Comparison of ENCODE assay signal across 8 mouse cellular contexts in the genomic region with DNA sequence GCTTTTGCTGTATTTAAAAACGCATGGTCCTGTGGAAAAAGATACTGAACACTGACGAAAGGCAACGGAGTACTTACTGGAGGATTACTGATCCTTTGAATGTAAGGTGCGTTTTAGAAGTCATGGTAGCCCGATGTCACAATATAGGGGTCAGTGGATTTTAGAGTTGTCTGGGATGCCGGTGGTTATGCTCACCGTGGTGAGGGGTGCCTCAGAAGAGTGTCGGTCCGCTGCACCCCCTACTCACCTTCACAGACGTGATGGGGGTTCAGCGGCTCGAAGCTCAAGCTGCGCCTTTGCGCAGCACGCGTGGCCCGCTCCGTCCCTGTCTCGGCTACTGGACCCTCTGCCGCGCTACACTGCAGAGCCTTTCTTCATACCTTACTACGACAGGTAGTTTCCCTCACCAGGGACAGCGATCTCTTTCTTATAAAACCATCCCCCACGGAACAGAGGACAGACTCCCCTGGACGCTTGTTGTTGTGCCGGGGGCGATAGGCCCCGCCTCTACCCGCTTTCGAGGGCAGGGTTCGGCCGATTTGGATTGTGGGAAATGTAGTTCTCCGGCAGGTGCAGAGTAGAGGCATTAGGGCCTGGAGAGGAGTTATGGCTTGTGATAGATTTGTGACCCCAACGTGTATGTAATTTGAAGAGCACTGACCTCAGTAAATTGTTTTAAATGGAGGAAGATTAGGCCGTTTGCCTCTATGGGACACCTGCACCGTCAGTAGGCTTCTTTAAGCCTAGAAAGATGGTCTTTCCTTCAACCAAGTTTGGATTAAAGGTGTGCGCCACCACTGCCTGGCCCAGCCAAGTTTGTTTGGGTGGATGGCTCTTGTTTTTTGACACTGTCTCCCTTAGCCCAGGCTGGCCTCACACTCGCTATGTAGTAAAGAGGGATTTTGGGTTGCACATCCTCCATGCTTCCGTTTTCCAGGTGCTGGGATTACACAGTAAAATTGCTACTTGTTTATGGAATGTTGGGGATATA. TPM values are rescaled to one million over a fixed set of nuclear protein-coding genes. Genes with fewer than 3 reads are reported as not detected.
A peak's percentile ranks its signal among the peaks of the same experiment; 100 is the strongest.
DNase-seq lines count a peak whose midpoint lies in the region; ATAC-seq lines count a peak whose summit lies in the region.

A gene (minus strand): TSS at position 516 of the 991 bp plus-strand sequence.

- H3K27me3 ChIP-seq in hindbrain, embryonic 11.5 days (ENCODE audit: control insufficient read depth, insufficient read depth, low read length): 0 out of 2 replicates have a peak, but pooled peaks cover 2% of the 10 kb centered on the region

- ATAC-seq in hindbrain, embryonic 11.5 days (ENCODE audit: low FRiP score): peak; percentile 94

- no peaks in the 10 kb centered on the region for H3K9me3 ChIP-seq in hindbrain, embryonic 11.5 days (ENCODE audit: control insufficient read depth, low read length)

- H3K36me3 ChIP-seq in hindbrain, embryonic 11.5 days (ENCODE audit: control insufficient read depth, insufficient read depth, low read length): peaks cover 4% of the 10 kb centered on the region; the same call in 1 of the 2 replicates

- no peak within 1 kb of the TSS for H3K27ac ChIP-seq in hindbrain, embryonic 11.5 days (ENCODE audit: low read depth, low read length)

- peak within 1 kb of the TSS; percentile 76 for H3K9ac ChIP-seq in hindbrain, embryonic 11.5 days (ENCODE audit: low read depth, low read length)

- peak; percentile 72 for DNase-seq in Muller cell, postnatal 12 days (ENCODE audit: inconsistent ontology term)
- peak; percentile 89 for DNase-seq in cerebellum, adult 9-11 months
- peak; percentile 66 to 89 for DNase-seq in frontal cortex, adult 2 months (ENCODE audit: extremely low spot score in 1 of 2, low spot score in 1 of 2)
- peak; percentile 85 for DNase-seq in hindbrain, embryonic 11.5 days (ENCODE audit: low spot score)
- peak; percentile 76 to 84 for DNase-seq in layer of hippocampus, postnatal 14 days (ENCODE audit: low spot score in 2 of 2)
- peak; percentile 88 for DNase-seq in lung, postnatal 10 days
- DNase-seq in ovary, postnatal 36 days (ENCODE audit: low spot score): peak; percentile 73
- DNase-seq in thymus, postnatal 14 days: peak; percentile 88

- peak within 1 kb of the TSS; percentile 76 for H3K4me2 ChIP-seq in hindbrain, embryonic 11.5 days (replicated peaks; ENCODE audit: low read depth, low read length)

- 11% methylated on average over 39 of the region's 39 CpGs for WGBS in hindbrain, embryonic 11.5 days

- peak within 1 kb of the TSS; percentile 72 for H3K4me3 ChIP-seq in hindbrain, embryonic 11.5 days (ENCODE audit: low read depth, low read length)

- no peaks in the 10 kb centered on the region for H3K4me1 ChIP-seq in hindbrain, embryonic 11.5 days (replicated peaks; ENCODE audit: control insufficient read depth, insufficient read depth, low read length)

RNA-seq across cellular contexts. Expression of the gene that starts here (rescaled TPM):
- 6.4 and 6.6 TPM in 2 replicates for polyA plus RNA-seq in frontal cortex, adult 2 months (2012; rRNA removed)
- polyA plus RNA-seq in hindbrain, embryonic 11.5 days (2014; fragmentation: Nextera tagmentation; extraction: Ambion mirVana): 5.6 and 6.1 TPM in 2 replicates
- 1 to 10 TPM; 5.0 to 6.5 TPM for total RNA-seq in layer of hippocampus, postnatal 14 days (2021)
